Mouse (Mus musculus): ENCODE data around the gene Ghdc.

Gene Ghdc

GRCm38 (mm10) chr11:100770646-100771408 is at the start of gene Ghdc:
Ghdc (minus strand) TSS chr11:100770957.
- DNase-seq (ENCODE audit: low spot score in 2 of 2): peak; percentile 76 to 79

DNA sequence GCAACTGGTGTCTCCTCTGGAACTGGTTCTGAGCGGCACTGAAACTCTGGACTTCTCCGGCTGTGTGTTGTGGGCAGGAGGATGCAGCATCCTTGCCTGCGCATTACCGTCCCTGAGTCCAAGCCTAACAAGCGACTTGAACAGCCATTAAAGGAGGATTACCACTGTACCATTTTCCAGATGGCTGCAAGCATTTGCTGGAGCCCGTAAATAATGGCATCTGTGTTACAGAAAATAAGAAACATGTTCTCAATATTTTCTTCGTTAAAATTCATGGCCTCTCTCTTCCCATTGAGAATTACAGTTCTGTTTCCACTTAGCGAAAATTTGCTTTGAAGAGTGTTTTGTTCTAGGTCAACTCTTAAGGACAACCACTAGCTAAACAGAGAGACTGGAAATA is 49.3 kb upstream of the Ghdc start:
- no peak for DNase-seq (ENCODE audit: low spot score in 2 of 2)

DNA sequence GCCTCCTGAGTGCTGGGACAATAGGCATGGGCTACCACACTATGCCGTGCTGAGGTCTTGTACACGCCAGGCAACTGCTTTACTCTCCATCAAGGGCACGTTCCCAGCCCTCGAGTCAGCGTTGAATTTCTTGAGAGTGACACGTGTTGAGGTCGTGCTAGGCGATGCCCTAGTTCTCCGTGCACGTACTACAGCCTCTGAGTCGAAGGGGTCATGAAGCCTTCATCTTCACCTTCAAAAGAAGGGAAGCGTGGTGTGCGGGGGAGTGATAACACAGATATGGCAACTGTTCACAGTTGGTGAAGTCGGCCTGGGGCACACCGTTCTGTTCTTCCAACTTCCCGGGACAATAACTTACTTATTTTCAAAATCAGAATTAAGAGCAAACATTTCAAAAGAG is 48.9 kb upstream of the Ghdc start:
- no peak for DNase-seq (ENCODE audit: low spot score in 2 of 2)

DNA sequence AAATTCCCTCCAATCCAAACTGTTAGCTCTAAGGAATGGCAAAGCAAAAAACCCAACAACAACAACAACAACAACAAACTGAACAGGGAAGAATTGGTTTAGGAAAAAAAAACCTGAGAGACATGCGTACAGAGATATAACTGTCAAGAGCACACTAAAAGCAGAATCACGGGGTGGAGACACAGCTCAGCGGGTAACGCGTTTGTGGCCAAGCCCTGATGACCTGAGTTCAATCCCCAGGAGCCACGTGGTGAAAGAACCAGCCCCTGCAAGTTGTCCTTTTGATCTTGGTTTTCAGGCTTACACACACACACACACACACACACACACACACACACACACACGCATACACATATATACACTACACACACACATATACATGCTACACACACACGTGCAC is 48.3 kb upstream of the Ghdc start:
- no peak for DNase-seq (ENCODE audit: low spot score in 2 of 2)

DNA sequence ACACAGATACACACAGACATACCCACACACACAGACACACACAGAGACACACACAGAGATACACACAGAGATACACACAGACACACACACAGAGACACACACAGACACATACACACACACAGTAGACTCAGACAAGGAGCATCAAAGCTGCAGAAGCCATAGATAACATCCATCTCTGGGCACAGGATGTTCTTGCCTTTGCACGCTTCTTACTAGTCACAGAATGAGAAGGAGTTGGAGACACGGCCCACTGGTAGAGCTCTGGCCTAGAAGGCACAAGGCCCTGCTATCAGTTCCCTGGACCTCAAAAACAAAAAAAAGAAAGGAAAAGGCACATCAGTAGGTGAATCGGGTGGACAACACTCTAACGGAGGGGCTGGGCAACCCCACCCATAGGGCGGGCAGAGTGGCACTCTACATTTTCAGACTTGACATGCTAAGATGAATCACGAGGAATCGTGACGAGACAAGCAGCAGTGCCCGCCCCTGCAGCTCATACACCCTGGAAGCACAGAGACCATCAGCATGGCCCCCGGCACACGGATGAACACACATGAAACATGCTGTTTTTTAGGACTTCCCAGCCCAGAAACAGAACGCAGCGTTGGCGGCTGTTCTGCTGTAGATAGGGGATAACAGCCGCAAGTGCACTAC is 47.7 kb upstream of the Ghdc start:
- no peak for DNase-seq (ENCODE audit: low spot score in 2 of 2)

- no peak for DNase-seq (ENCODE audit: low spot score in 2 of 2)
Observed at GRCm38 (mm10) chr11:100817311-100817710, 46.6 kb upstream of the Ghdc start.

DNA sequence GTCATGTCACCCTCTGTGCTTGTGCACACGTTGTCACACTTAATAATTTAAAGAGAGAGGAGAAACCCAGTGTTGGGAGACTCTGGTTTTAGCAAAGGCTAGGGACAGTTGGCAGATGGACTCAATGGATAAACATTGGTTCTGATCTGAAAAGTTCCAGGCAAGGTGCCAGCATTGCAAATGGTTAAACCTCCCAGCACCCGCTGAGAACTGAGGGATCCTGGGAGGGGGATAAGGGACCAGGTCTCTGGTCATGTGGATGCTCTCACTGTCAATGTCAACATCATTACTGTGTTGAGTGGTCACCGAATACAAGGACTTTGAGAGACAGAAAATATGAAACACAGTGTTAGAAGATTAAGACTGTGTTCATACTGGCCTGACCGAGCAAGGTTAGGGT is 46.0 kb upstream of the Ghdc start:
- no peak for DNase-seq (ENCODE audit: low spot score in 2 of 2)

- no peak for DNase-seq (ENCODE audit: low spot score in 2 of 2)
Observed at GRCm38 (mm10) chr11:100816342-100816741, 45.6 kb upstream of the Ghdc start.

DNA sequence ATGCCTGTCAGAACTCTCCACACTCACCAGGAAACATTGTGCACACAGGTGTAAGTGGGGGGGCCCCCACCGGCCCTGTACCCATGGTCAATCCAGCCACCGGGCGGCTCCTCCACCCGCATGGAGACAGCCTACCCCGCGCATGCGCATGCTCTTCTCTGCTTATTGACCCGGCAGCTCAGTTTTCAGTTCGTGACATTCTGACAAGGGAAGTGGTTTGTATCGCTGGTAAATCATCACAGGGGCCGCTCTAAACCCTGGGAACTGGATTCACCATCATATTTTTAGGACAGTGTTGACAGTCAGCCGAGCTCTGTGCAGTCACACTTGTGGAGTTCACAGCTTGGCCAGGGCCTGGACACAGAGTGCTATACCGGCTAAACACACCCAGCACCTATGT is 43.7 kb upstream of the Ghdc start:
- no peak for DNase-seq (ENCODE audit: low spot score in 2 of 2)

- no peak for DNase-seq (ENCODE audit: low spot score in 2 of 2)
Observed at GRCm38 (mm10) chr11:100811132-100811531, 40.4 kb upstream of the Ghdc start.

- no peak for DNase-seq (ENCODE audit: low spot score in 2 of 2)
Observed at GRCm38 (mm10) chr11:100810516-100810915, 39.8 kb upstream of the Ghdc start.

DNA sequence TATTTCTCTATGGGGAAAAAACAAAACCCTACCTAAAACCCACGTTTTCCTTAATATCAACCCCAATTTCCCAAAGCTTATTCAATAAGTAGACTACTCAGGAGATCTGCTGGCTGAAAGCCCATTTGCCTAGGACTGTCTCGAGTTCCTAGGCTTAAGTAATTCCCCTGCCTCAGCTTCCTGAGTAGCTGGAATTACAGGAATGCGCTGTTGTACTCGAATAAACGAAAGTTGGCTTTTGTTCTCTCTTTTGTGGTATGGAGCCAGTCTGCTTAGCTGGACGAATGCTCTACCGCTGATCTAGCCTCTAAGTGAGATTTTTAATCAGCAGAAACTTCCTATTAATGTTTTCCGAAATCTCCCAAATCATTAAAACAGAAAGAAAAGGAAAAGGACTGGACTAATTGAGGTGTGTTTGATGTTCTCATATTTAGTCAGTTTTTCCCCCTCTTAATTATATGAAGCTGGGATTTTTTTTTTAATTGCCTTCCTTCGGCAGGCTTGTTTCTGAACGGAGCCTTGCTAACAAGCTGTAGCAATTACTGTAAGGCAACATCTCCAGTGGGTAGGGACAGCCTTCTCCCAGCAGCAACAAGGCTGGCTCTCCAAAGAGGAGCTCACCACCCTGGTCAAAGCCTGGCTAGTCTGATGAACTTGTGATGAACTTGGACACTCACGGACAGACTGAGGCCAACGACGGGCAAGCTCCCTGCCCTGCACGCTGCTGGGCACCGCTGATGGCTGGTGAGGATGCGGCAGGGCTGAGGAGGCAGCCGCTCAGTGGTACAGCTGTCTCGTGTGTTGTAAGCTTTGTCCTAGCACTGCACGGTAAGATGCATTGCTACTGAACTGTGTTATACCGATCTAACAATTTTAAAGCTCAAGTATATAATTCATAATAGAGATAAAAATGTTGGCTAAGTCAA is 35.9 kb upstream of the Ghdc start:
- DNase-seq (ENCODE audit: low spot score in 2 of 2): no peak

GRCm38 (mm10) chr11:100805535-100805934 is 34.8 kb upstream of the Ghdc start:
- no peak for DNase-seq (ENCODE audit: low spot score in 2 of 2)

GRCm38 (mm10) chr11:100804409-100804808 is 33.7 kb upstream of the Ghdc start:
- DNase-seq (ENCODE audit: low spot score in 2 of 2): no peak

GRCm38 (mm10) chr11:100799426-100799825 is 28.7 kb upstream of the Ghdc start:
- no peak for DNase-seq (ENCODE audit: low spot score in 2 of 2)

- no peak for DNase-seq (ENCODE audit: low spot score in 2 of 2)
Observed at GRCm38 (mm10) chr11:100796585-100796984, 25.8 kb upstream of the Ghdc start.

DNA sequence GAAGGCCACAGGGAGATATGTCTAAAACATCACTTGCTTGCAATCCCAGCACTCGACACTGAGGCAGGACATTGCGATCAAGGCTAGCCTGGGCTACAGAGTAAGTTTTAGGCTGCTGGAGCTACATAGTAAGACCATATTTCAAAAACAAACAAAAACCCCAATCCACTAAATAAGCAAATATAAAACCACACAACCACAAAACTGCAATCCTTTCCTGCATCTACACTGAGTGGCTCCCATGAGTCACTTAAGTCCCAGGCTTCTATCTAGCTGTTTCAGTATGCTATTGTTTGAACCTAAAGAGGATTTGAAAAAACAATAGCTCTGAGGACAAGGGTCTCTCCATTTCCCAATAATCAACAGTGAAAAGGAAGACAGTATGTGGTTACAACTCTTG is 24.6 kb upstream of the Ghdc start:
- no peak for DNase-seq (ENCODE audit: low spot score in 2 of 2)

GRCm38 (mm10) chr11:100791457-100792049 is 20.8 kb upstream of the Ghdc start:
- no peak for DNase-seq (ENCODE audit: low spot score in 2 of 2)

- DNase-seq (ENCODE audit: low spot score in 2 of 2): peak; percentile 32 to 45
Observed at GRCm38 (mm10) chr11:100790644-100791043, 19.9 kb upstream of the Ghdc start.

GRCm38 (mm10) chr11:100789702-100790101 is 18.9 kb upstream of the Ghdc start:
- no peak for DNase-seq (ENCODE audit: low spot score in 2 of 2)

GRCm38 (mm10) chr11:100785774-100786173 is 15.0 kb upstream of the Ghdc start:
- DNase-seq (ENCODE audit: low spot score in 2 of 2): no peak

GRCm38 (mm10) chr11:100784286-100784685 is 13.5 kb upstream of the Ghdc start:
- no peak for DNase-seq (ENCODE audit: low spot score in 2 of 2)
